Mouse (Mus musculus): ENCODE measurements at regions not wholly inside any gene's neighbourhood (a gene's known extent, or its start where the extent isn't known, plus 50 kb on each side); places are given as distances from the start of the nearest gene placed in this dataset.
"Not testable (repeated sequence)": the region's sequence is repeated elsewhere in the genome, so short reads cannot be mapped to it uniquely, and the experiment has no call there.

DNA sequence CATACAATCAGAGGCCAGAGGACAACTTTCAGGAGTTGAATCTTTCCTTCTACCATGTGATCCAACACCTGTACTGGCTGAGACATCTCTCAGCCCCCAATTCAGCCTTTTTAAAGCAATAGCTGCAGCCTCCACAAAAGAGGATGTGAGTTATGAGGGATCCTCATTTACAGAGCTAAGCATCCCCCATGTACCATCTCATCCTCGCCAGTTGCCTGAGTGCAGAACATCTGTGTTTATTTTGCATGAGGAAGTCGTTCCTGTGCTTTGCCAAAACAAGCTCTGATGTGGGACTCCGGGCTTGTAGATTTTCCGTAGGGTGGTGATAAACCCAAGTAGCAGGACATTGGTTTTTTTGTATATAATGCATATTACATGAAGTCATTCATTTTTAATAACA lies 274.1 kb upstream of the Gk2 start:
- Histone ChIP-seq H3K36me3 (ENCODE audit: control insufficient read depth in 1 of 2, insufficient read depth in 2 of 2, low read length in 2 of 2) (no peaks in the 10 kb centered on the region), H3K27ac (ENCODE audit: control insufficient read depth, low read depth, low read length) (no peak overlapping the region), H3K4me1 (ENCODE audit: control insufficient read depth in 1 of 2, insufficient read depth in 2 of 2, low read length in 2 of 2) (no peaks in the 10 kb centered on the region), H3K4me3 (ENCODE audit: control insufficient read depth in 1 of 2, insufficient read depth in 1 of 2, low read depth in 2 of 2, low read length in 2 of 2) (no peak overlapping the region), H3K27me3 (ENCODE audit: control insufficient read depth in 1 of 2, insufficient read depth in 2 of 2, low read length in 2 of 2) (no peaks in the 10 kb centered on the region), H3K9me3 (replicated peaks; ENCODE audit: insufficient read depth, low read length) (no peaks in the 10 kb centered on the region), H3K79me2 (ENCODE audit: control insufficient read depth, insufficient read depth, low read length, poor library complexity) (no peaks in the 10 kb centered on the region), H3K9ac (ENCODE audit: control insufficient read depth, low read depth, low read length, poor library complexity, severe bottlenecking) (no peak overlapping the region)
- DNase-seq (ENCODE audit: low read depth, low spot score), result no peak
- no peak for TF ChIP-seq TBP (IDR thresholded peaks at IDR 0.05; ENCODE audit: low read depth, low read length)
- TF ChIP-seq MYC (IDR thresholded peaks at IDR 0.05; ENCODE audit: low read depth, low read length), result no peak
- TF ChIP-seq JUND (IDR thresholded peaks at IDR 0.05; ENCODE audit: low read depth, low read length), result no peak
- TF ChIP-seq RAD21 (IDR thresholded peaks at IDR 0.05; ENCODE audit: low read depth, low read length), result no peak
- TF ChIP-seq MYB (IDR thresholded peaks at IDR 0.05; ENCODE audit: low read depth, low read length), result no peak
- TF ChIP-seq ZKSCAN1 (IDR thresholded peaks at IDR 0.05; ENCODE audit: low read depth, low read length), result no peak
- no peak for TF ChIP-seq ZC3H11A (IDR thresholded peaks at IDR 0.05; ENCODE audit: low read depth, low read length)
- no peak for TF ChIP-seq ZNF384 (IDR thresholded peaks at IDR 0.05; ENCODE audit: low read depth, low read length)

DNA sequence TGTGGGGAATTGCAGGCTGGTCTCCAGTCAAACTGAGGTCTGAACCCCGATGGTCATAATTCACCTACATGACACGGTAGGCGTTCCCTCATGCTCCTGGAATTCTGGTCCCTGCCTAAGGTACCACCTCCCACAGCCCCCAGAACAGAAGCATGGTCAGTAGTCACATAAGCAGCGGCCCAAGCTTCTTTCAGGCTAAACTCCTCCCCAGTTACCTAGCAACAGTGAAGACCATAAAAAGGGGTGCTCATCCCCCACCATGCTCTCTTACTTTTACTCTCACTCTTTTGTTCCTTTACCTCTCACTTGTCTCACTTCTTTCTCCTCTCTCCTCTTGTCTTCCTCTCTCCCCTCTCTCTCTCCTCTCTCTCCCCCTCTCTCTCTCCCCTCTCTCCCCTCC lies 262.5 kb upstream of the Gk2 start:
- not testable (repeated sequence) for H3K36me3 ChIP-seq (ENCODE audit: control insufficient read depth in 1 of 2, insufficient read depth in 2 of 2, low read length in 2 of 2); H3K9ac ChIP-seq (ENCODE audit: control insufficient read depth, low read depth, low read length, poor library complexity, severe bottlenecking); H3K79me2 ChIP-seq (ENCODE audit: control insufficient read depth, insufficient read depth, low read length, poor library complexity); H3K27me3 ChIP-seq (ENCODE audit: control insufficient read depth in 1 of 2, insufficient read depth in 2 of 2, low read length in 2 of 2); H3K27ac ChIP-seq (ENCODE audit: control insufficient read depth, low read depth, low read length); H3K4me3 ChIP-seq (ENCODE audit: control insufficient read depth in 1 of 2, insufficient read depth in 1 of 2, low read depth in 2 of 2, low read length in 2 of 2); H3K9me3 ChIP-seq (replicated peaks; ENCODE audit: insufficient read depth, low read length); DNase-seq (ENCODE audit: low read depth, low spot score); H3K4me1 ChIP-seq (ENCODE audit: control insufficient read depth in 1 of 2, insufficient read depth in 2 of 2, low read length in 2 of 2)

DNA sequence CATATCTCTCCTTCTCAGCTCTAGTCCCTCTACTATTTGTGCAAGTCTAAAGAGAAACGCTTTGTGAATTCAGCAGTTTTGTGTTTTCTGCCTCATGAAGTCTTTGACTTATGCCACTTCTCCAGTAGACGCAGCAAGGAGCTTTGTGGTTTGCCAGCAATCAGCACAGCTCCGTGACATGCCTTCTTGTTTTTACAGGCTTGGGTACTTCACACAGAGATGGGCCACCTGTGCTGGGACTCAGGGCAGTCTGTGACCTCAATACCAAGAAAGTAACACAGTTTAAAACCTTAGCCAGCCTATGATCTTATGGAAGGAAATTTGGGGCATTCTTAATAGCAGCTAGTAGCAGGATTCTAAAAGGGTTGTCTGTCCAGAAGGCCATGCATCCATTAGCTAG lies 248.4 kb upstream of the Gk2 start:
- H3K4me3 ChIP-seq (ENCODE audit: control insufficient read depth in 1 of 2, insufficient read depth in 1 of 2, low read depth in 2 of 2, low read length in 2 of 2), result no peak overlapping the region
- no peak for DNase-seq (ENCODE audit: low read depth, low spot score)
- no peak overlapping the region for H3K9ac ChIP-seq (ENCODE audit: control insufficient read depth, low read depth, low read length, poor library complexity, severe bottlenecking)
- TF ChIP-seq POLR2A (IDR thresholded peaks at IDR 0.05; ENCODE audit: control insufficient read depth in 1 of 2, insufficient read depth in 1 of 2, low read depth in 1 of 2, low read length in 2 of 2, poor library complexity in 1 of 2) (no peak), HCFC1 (IDR thresholded peaks at IDR 0.05; ENCODE audit: low read depth, low read length) (no peak)
- no peaks in the 10 kb centered on the region for H3K9me3 ChIP-seq (replicated peaks; ENCODE audit: insufficient read depth, low read length)
- H3K36me3 ChIP-seq (ENCODE audit: control insufficient read depth in 1 of 2, insufficient read depth in 2 of 2, low read length in 2 of 2), result no peaks in the 10 kb centered on the region
- H3K4me1 ChIP-seq (ENCODE audit: control insufficient read depth in 1 of 2, insufficient read depth in 2 of 2, low read length in 2 of 2), result no peaks in the 10 kb centered on the region
- no peaks in the 10 kb centered on the region for H3K79me2 ChIP-seq (ENCODE audit: control insufficient read depth, insufficient read depth, low read length, poor library complexity)
- H3K27ac ChIP-seq (ENCODE audit: control insufficient read depth, low read depth, low read length), result no peak overlapping the region
- no peaks in the 10 kb centered on the region for H3K27me3 ChIP-seq (ENCODE audit: control insufficient read depth in 1 of 2, insufficient read depth in 2 of 2, low read length in 2 of 2)

DNA sequence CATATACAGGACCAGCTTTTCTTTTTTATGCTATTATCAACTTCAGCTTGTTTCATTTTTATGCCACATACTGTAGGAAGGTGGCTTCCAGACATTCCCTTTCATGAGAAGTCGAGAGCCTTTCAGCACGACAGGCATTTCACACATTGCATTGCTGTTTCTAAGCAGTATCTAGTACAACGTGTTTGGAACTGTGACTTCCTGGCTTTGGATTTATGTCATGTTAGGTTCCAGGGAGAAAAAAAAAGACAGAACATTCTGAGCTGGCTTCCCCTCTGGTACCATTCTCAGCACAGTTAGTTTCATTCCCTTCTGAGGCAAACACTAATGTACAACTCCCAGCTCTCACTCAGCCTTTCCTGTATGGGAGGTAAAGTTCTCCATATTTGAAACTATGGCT lies 243.7 kb upstream of the Gk2 start:
- Histone ChIP-seq H3K9me3 (replicated peaks; ENCODE audit: insufficient read depth, low read length) (no peaks in the 10 kb centered on the region), H3K79me2 (ENCODE audit: control insufficient read depth, insufficient read depth, low read length, poor library complexity) (no peaks in the 10 kb centered on the region), H3K27ac (ENCODE audit: control insufficient read depth, low read depth, low read length) (no peak overlapping the region), H3K9ac (ENCODE audit: control insufficient read depth, low read depth, low read length, poor library complexity, severe bottlenecking) (no peak overlapping the region), H3K36me3 (ENCODE audit: control insufficient read depth in 1 of 2, insufficient read depth in 2 of 2, low read length in 2 of 2) (no peaks in the 10 kb centered on the region), H3K27me3 (ENCODE audit: control insufficient read depth in 1 of 2, insufficient read depth in 2 of 2, low read length in 2 of 2) (no peaks in the 10 kb centered on the region), H3K4me3 (ENCODE audit: control insufficient read depth in 1 of 2, insufficient read depth in 1 of 2, low read depth in 2 of 2, low read length in 2 of 2) (no peak overlapping the region), H3K4me1 (ENCODE audit: control insufficient read depth in 1 of 2, insufficient read depth in 2 of 2, low read length in 2 of 2) (no peaks in the 10 kb centered on the region)
- no peak for DNase-seq (ENCODE audit: low read depth, low spot score)
- TF ChIP-seq NRF1 (IDR thresholded peaks at IDR 0.05; ENCODE audit: insufficient read depth, low read depth, low read length, poor library complexity, severe bottlenecking) (no peak), ZKSCAN1 (IDR thresholded peaks at IDR 0.05; ENCODE audit: low read depth, low read length) (no peak), UBTF (IDR thresholded peaks at IDR 0.05; ENCODE audit: borderline replicate concordance, insufficient read depth, low read depth, low read length) (no peak), CHD1 (IDR thresholded peaks at IDR 0.05; ENCODE audit: low read depth, low read length) (no peak), CHD2 (IDR thresholded peaks at IDR 0.05; ENCODE audit: low read length) (no peak), MYB (IDR thresholded peaks at IDR 0.05; ENCODE audit: low read depth, low read length) (no peak), SIN3A (IDR thresholded peaks at IDR 0.05; ENCODE audit: low read length) (no peak), SMC3 (IDR thresholded peaks at IDR 0.05; ENCODE audit: low read depth, low read length) (no peak), TAL1 (IDR thresholded peaks at IDR 0.05; ENCODE audit: low read length) (no peak), ZC3H11A (IDR thresholded peaks at IDR 0.05; ENCODE audit: low read depth, low read length) (no peak), KAT2A (conservative IDR thresholded peaks at IDR 0.05; ENCODE audit: low read depth, low read length) (no peak)

Measured in MEL (cell line).